Mouse (Mus musculus): ENCODE measurements around the gene Wrap73. TPM values are rescaled to one million over a fixed set of nuclear protein-coding genes. Genes with fewer than 3 reads are reported as not detected.

Gene Wrap73
- polyA plus RNA-seq, 1 experiment from 2014 or later = 31.4 TPM

GRCm38 (mm10) chr4:154140213-154141008 lies 1.8 kb upstream of the Wrap73 start:
- ATAC-seq = no peak
- 0 out of 2 replicates have a peak overlapping the region, but pooled peaks have one; percentile 31 for H3K9ac ChIP-seq
- H3K9me3 ChIP-seq (replicated peaks) = no peaks in the 10 kb centered on the region
- H3K4me2 ChIP-seq = peak overlapping the region; percentile 67
- peaks cover 44% of the 10 kb centered on the region for H3K4me1 ChIP-seq
- H3K27me3 ChIP-seq (replicated peaks) = peaks cover 67% of the 10 kb centered on the region
- H3K36me3 ChIP-seq = peaks cover 4% of the 10 kb centered on the region; the same call in 1 of the 2 replicates
- H3K4me3 ChIP-seq = peak overlapping the region; percentile 42
- 2% methylated on average over 45 of the region's 46 CpGs for WGBS (ENCODE audit: insufficient replicate concordance)
- no peak overlapping the region for H3K27ac ChIP-seq

- Histone ChIP-seq H3K4me1 (peaks cover 44% of the 10 kb centered on the region), H3K4me3 (peak overlapping the region; percentile 79), H3K27ac (no peak overlapping the region), H3K9me3 (replicated peaks) (no peaks in the 10 kb centered on the region), H3K36me3 (peaks cover 10% of the 10 kb centered on the region), H3K9ac (no peak overlapping the region), H3K4me2 (peak overlapping the region; percentile 94), H3K27me3 (replicated peaks) (peaks cover 58% of the 10 kb centered on the region)
- WGBS (ENCODE audit: insufficient replicate concordance) = 3% methylated on average over 42 of the region's 42 CpGs
- no peak for ATAC-seq
Observed at GRCm38 (mm10) chr4:154141009-154141867, 934 bp upstream of the Wrap73 start.

- WGBS (ENCODE audit: insufficient replicate concordance) = 75% methylated on average over 3 of the region's 3 CpGs
- Histone ChIP-seq H3K27me3 (replicated peaks) (peaks cover 24% of the 10 kb centered on the region), H3K27ac (no peak overlapping the region), H3K4me2 (no peak overlapping the region), H3K4me3 (no peak overlapping the region), H3K36me3 (peaks cover 45% of the 10 kb centered on the region), H3K9ac (no peak overlapping the region), H3K4me1 (peaks cover 40% of the 10 kb centered on the region), H3K9me3 (replicated peaks) (no peaks in the 10 kb centered on the region)
- ATAC-seq = no peak
Observed at GRCm38 (mm10) chr4:154144712-154145111, 2.5 kb downstream of the Wrap73 start.

GRCm38 (mm10) chr4:154146342-154146741 lies 4.2 kb downstream of the Wrap73 start:
- no peak for ATAC-seq
- Histone ChIP-seq H3K9ac (no peak overlapping the region), H3K27ac (no peak overlapping the region), H3K9me3 (replicated peaks) (no peaks in the 10 kb centered on the region), H3K27me3 (replicated peaks) (peaks cover 7% of the 10 kb centered on the region), H3K4me2 (no peak overlapping the region), H3K4me1 (peaks cover 25% of the 10 kb centered on the region), H3K36me3 (peaks cover 61% of the 10 kb centered on the region), H3K4me3 (no peak overlapping the region)
- 78% methylated on average over 10 of the region's 10 CpGs for WGBS (ENCODE audit: insufficient replicate concordance)

GRCm38 (mm10) chr4:154154104-154154503 lies 11.9 kb downstream of the Wrap73 start:
- no peak for ATAC-seq
- Histone ChIP-seq H3K27me3 (replicated peaks) (no peaks in the 10 kb centered on the region), H3K4me1 (peaks cover 19% of the 10 kb centered on the region), H3K27ac (no peak overlapping the region), H3K9me3 (replicated peaks) (no peaks in the 10 kb centered on the region), H3K36me3 (peaks cover 97% of the 10 kb centered on the region), H3K4me3 (no peak overlapping the region), H3K4me2 (no peak overlapping the region), H3K9ac (no peak overlapping the region)
- WGBS (ENCODE audit: insufficient replicate concordance) = 76% methylated on average over 11 of the region's 11 CpGs

- H3K36me3 ChIP-seq = peaks cover 78% of the 10 kb centered on the region
Observed at GRCm38 (mm10) chr4:154156050-154156449, 13.9 kb downstream of the Wrap73 start.

GRCm38 (mm10) chr4:154157970-154158662 lies 15.9 kb downstream of the Wrap73 start:
- Histone ChIP-seq H3K4me3 (no peak overlapping the region), H3K36me3 (peaks cover 57% of the 10 kb centered on the region), H3K9ac (no peak overlapping the region), H3K4me2 (peak overlapping the region; percentile 87; the same call in 1 of the 2 replicates), H3K27ac (no peak overlapping the region), H3K27me3 (replicated peaks) (no peaks in the 10 kb centered on the region), H3K9me3 (replicated peaks) (no peaks in the 10 kb centered on the region), H3K4me1 (peaks cover 47% of the 10 kb centered on the region)
- ATAC-seq = no peak
- 90% methylated on average over 14 of the region's 14 CpGs for WGBS (ENCODE audit: insufficient replicate concordance)

More at GRCm38 (mm10) chr4:154156050-154156449, 13.9 kb downstream of the Wrap73 start:
- H3K9ac ChIP-seq = no peak overlapping the region
- WGBS (ENCODE audit: insufficient replicate concordance) = 84% methylated on average over 7 of the region's 7 CpGs
- H3K4me2 ChIP-seq = no peak overlapping the region
- no peaks in the 10 kb centered on the region for H3K9me3 ChIP-seq (replicated peaks)
- no peak overlapping the region for H3K4me3 ChIP-seq
- H3K27ac ChIP-seq = no peak overlapping the region
- H3K27me3 ChIP-seq (replicated peaks) = no peaks in the 10 kb centered on the region
- peaks cover 28% of the 10 kb centered on the region for H3K4me1 ChIP-seq
- ATAC-seq = no peak

GRCm38 (mm10) chr4:154159002-154159401 lies 16.8 kb downstream of the Wrap73 start:
- peak overlapping the region; percentile 95 for H3K9ac ChIP-seq
- no peaks in the 10 kb centered on the region for H3K9me3 ChIP-seq (replicated peaks)
- ATAC-seq = 0 out of 2 replicates have a peak, but pooled peaks have one; percentile 12
- 12% methylated on average over 6 of the region's 6 CpGs for WGBS (ENCODE audit: insufficient replicate concordance)
- H3K4me2 ChIP-seq = peak overlapping the region; percentile 87
- peaks cover 54% of the 10 kb centered on the region for H3K4me1 ChIP-seq
- H3K36me3 ChIP-seq = peaks cover 51% of the 10 kb centered on the region
- peak overlapping the region; percentile 99 for H3K27ac ChIP-seq
- no peaks in the 10 kb centered on the region for H3K27me3 ChIP-seq (replicated peaks)
- H3K4me3 ChIP-seq = peak overlapping the region; percentile 95

GRCm38 (mm10) chr4:154159961-154160537 lies 17.9 kb downstream of the Wrap73 start:
- peaks cover 40% of the 10 kb centered on the region for H3K36me3 ChIP-seq
- H3K4me1 ChIP-seq = peaks cover 54% of the 10 kb centered on the region
- peak overlapping the region; percentile 95 for H3K9ac ChIP-seq
- WGBS (ENCODE audit: insufficient replicate concordance) = 2% methylated on average over 35 of the region's 47 CpGs
- H3K9me3 ChIP-seq (replicated peaks) = no peaks in the 10 kb centered on the region
- H3K4me2 ChIP-seq = peak overlapping the region; percentile 87
- peak; percentile 42 for ATAC-seq
- peak overlapping the region; percentile 95 for H3K4me3 ChIP-seq
- peak overlapping the region; percentile 99 for H3K27ac ChIP-seq
- no peaks in the 10 kb centered on the region for H3K27me3 ChIP-seq (replicated peaks)

- Histone ChIP-seq H3K9ac (peak within 1 kb of the TSS; percentile 95), H3K36me3 (peaks cover 33% of the 10 kb centered on the region), H3K4me3 (peak within 1 kb of the TSS; percentile 95), H3K9me3 (replicated peaks) (no peaks in the 10 kb centered on the region), H3K4me1 (peaks cover 51% of the 10 kb centered on the region), H3K27ac (peak within 1 kb of the TSS; percentile 99), H3K4me2 (peak within 1 kb of the TSS; percentile 87), H3K27me3 (replicated peaks) (no peaks in the 10 kb centered on the region)
- ATAC-seq = peak; percentile 93
- under 1% methylated on average over 69 of the region's 75 CpGs for WGBS (ENCODE audit: insufficient replicate concordance)
Observed at GRCm38 (mm10) chr4:154160538-154161390, 18.6 kb downstream of the Wrap73 start, which contains the start of gene Tprgl. Gene Tprgl (minus strand): TSS chr4:154160666.

Data from liver, embryonic 12.5 days (tissue).